Mouse (Mus musculus): ENCODE results near the gene Aoc1. TPM values are rescaled to one million over a fixed set of nuclear protein-coding genes. Genes with fewer than 3 reads are reported as not detected.
"Not testable (repeated sequence)": the region's sequence is repeated elsewhere in the genome, so short reads cannot be mapped to it uniquely, and the experiment has no call there.

Gene Aoc1
- total and polyA plus RNA-seq, 2 experiments = 0.09 to 0.17 TPM

DNA sequence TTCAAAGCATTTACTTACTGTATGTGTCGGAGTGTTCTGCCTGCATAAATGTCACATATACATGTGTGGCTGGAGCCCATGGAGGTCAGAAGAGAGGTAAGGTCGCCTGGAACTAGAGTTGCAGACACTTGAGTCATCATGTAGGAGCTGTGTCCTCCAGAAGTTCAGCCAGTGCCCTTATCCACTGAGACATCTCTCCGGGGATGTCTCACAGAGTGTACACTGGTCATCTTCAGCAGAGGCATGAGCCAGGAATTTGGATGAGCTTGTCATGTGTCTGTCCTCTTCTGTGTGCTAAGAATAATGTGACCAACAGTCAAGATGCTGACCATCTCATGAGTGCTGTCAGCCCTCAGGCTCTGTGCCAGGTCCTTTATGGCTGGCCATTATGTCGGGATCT lies 9.9 kb upstream of the Aoc1 start:
- WGBS = 83% methylated on average over 4 of the region's 4 CpGs
- Histone ChIP-seq H3K79me2 (ENCODE audit: control insufficient read depth, insufficient read depth, low read length) (no peaks in the 10 kb centered on the region), H3K9ac (ENCODE audit: low read depth, low read length) (no peak overlapping the region), H3K36me3 (ENCODE audit: control insufficient read depth, insufficient read depth, low read length) (no peaks in the 10 kb centered on the region), H3K4me1 (ENCODE audit: control insufficient read depth, insufficient read depth, low read length) (peaks cover 4% of the 10 kb centered on the region; the same call in 1 of the 2 replicates), H3K4me3 (ENCODE audit: insufficient read depth, low read depth, low read length) (no peak overlapping the region), H3K27me3 (ENCODE audit: control insufficient read depth, insufficient read depth, low read length) (no peaks in the 10 kb centered on the region), H3K27ac (replicated peaks; ENCODE audit: insufficient read depth, low read depth, low read length) (no peak overlapping the region)
- TF ChIP-seq POLR2A (IDR thresholded peaks at IDR 0.05; ENCODE audit: extremely low read depth, insufficient read depth, low read length) (no peak), CTCF (IDR thresholded peaks at IDR 0.05; ENCODE audit: low read depth, low read length) (no peak)
- DNase-seq (ENCODE audit: extremely low read depth, low read depth, low spot score) = no peak

- Histone ChIP-seq H3K4me1 (ENCODE audit: control insufficient read depth, insufficient read depth, low read length) (peaks cover 4% of the 10 kb centered on the region; the same call in 1 of the 2 replicates), H3K4me3 (ENCODE audit: insufficient read depth, low read depth, low read length) (no peak overlapping the region), H3K27me3 (ENCODE audit: control insufficient read depth, insufficient read depth, low read length) (no peaks in the 10 kb centered on the region), H3K9ac (ENCODE audit: low read depth, low read length) (no peak overlapping the region), H3K27ac (replicated peaks; ENCODE audit: insufficient read depth, low read depth, low read length) (no peak overlapping the region), H3K36me3 (ENCODE audit: control insufficient read depth, insufficient read depth, low read length) (no peaks in the 10 kb centered on the region), H3K79me2 (ENCODE audit: control insufficient read depth, insufficient read depth, low read length) (no peaks in the 10 kb centered on the region)
- TF ChIP-seq POLR2A (IDR thresholded peaks at IDR 0.05; ENCODE audit: extremely low read depth, insufficient read depth, low read length) = no peak
- TF ChIP-seq CTCF (IDR thresholded peaks at IDR 0.05; ENCODE audit: low read depth, low read length) = no peak
- DNase-seq (ENCODE audit: extremely low read depth, low read depth, low spot score) = no peak
- 81% methylated on average over 7 of the region's 7 CpGs for WGBS
Measured at GRCm38 (mm10) chr6:48863488-48863887, 9.2 kb upstream of the Aoc1 start.

DNA sequence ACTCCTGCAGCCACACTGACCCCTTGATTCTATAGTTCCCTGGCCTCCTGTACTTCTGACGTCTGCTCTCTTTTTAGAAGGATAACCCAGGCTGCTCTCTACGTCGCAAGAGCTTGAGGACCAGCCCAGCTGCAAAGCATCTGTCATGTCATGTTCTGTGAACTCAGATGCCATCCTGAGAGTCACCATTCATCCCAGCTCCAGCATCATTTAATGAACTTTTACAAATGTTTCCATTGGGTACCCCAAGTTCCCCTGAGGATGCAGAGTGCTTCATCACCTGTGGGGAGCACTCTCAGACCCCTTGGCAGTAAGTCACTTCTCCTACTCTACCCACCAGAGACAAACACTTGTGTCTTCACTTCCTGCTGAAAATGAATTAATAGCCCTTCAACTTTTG lies 8.5 kb upstream of the Aoc1 start:
- Histone ChIP-seq H3K36me3 (ENCODE audit: control insufficient read depth, insufficient read depth, low read length) (no peaks in the 10 kb centered on the region), H3K27ac (replicated peaks; ENCODE audit: insufficient read depth, low read depth, low read length) (no peak overlapping the region), H3K9ac (ENCODE audit: low read depth, low read length) (no peak overlapping the region), H3K27me3 (ENCODE audit: control insufficient read depth, insufficient read depth, low read length) (no peaks in the 10 kb centered on the region), H3K4me3 (ENCODE audit: insufficient read depth, low read depth, low read length) (no peak overlapping the region), H3K4me1 (ENCODE audit: control insufficient read depth, insufficient read depth, low read length) (peaks cover 4% of the 10 kb centered on the region; the same call in 1 of the 2 replicates), H3K79me2 (ENCODE audit: control insufficient read depth, insufficient read depth, low read length) (no peaks in the 10 kb centered on the region)
- DNase-seq (ENCODE audit: extremely low read depth, low read depth, low spot score) = no peak
- 89% methylated on average over 3 of the region's 3 CpGs for WGBS
- TF ChIP-seq CTCF (IDR thresholded peaks at IDR 0.05; ENCODE audit: low read depth, low read length) = no peak
- TF ChIP-seq POLR2A (IDR thresholded peaks at IDR 0.05; ENCODE audit: extremely low read depth, insufficient read depth, low read length) = no peak

DNA sequence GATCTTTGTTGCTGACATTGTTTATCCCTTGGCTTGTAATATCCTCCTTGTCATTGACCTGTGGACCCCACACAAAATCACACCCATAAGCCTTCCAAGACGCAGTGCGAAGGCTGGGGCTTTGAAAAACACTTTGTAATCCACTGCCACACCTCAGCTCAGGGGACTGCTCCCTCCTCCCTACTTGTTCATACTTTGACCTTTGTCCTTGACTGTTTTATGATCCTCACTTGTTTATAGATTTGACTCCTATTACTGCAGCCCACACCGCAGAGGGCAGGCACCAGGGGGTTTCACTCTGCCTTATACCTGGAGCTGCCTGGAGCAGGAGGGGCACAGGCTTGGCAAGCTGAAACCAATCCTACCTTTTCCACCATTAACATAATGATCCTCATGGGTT lies 8.0 kb upstream of the Aoc1 start:
- Histone ChIP-seq H3K27me3 (ENCODE audit: control insufficient read depth, insufficient read depth, low read length) (no peaks in the 10 kb centered on the region), H3K36me3 (ENCODE audit: control insufficient read depth, insufficient read depth, low read length) (no peaks in the 10 kb centered on the region), H3K9ac (ENCODE audit: low read depth, low read length) (no peak overlapping the region), H3K4me3 (ENCODE audit: insufficient read depth, low read depth, low read length) (no peak overlapping the region), H3K27ac (replicated peaks; ENCODE audit: insufficient read depth, low read depth, low read length) (no peak overlapping the region), H3K4me1 (ENCODE audit: control insufficient read depth, insufficient read depth, low read length) (peaks cover 4% of the 10 kb centered on the region; the same call in 1 of the 2 replicates), H3K79me2 (ENCODE audit: control insufficient read depth, insufficient read depth, low read length) (no peaks in the 10 kb centered on the region)
- 48% methylated on average over 3 of the region's 3 CpGs for WGBS
- no peak for DNase-seq (ENCODE audit: extremely low read depth, low read depth, low spot score)
- TF ChIP-seq POLR2A (IDR thresholded peaks at IDR 0.05; ENCODE audit: extremely low read depth, insufficient read depth, low read length) (no peak), CTCF (IDR thresholded peaks at IDR 0.05; ENCODE audit: low read depth, low read length) (no peak)

DNA sequence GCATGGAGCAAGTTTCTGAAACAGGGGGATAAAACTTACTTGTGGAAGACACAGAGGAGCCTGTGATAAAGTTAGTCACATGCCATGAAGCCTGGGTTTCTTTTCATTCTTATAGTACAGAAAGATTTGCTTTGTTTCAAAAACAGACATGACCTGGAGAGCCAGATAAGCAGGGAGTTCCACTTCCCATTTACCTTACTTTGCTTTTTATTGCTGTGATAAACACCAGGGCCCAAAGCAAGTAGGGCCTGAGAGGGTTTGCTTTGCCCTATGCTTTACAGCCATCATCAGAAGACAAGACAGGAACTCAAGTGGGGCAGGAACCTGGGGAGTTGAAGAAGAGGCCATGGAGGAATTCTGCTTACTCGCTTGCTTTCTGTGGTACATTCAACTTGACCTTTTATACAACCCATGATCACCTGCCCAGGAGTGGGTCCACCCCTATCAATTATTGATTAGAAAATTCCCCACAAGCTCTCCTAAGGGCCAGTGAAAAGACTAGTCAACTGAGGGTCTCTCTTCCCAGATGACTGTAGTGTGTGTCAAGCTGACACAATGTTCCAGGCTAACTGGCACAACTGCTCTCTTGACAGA lies 7.4 kb upstream of the Aoc1 start:
- H3K4me1 ChIP-seq (ENCODE audit: control insufficient read depth, insufficient read depth, low read length) = peaks cover 4% of the 10 kb centered on the region; the same call in 1 of the 2 replicates
- no peak overlapping the region for H3K9ac ChIP-seq (ENCODE audit: low read depth, low read length)
- H3K27ac ChIP-seq (replicated peaks; ENCODE audit: insufficient read depth, low read depth, low read length) = no peak overlapping the region
- no peaks in the 10 kb centered on the region for H3K27me3 ChIP-seq (ENCODE audit: control insufficient read depth, insufficient read depth, low read length)
- DNase-seq (ENCODE audit: extremely low read depth, low read depth, low spot score) = no peak
- no peak overlapping the region for H3K4me3 ChIP-seq (ENCODE audit: insufficient read depth, low read depth, low read length)
- no peaks in the 10 kb centered on the region for H3K36me3 ChIP-seq (ENCODE audit: control insufficient read depth, insufficient read depth, low read length)
- WGBS = 81% methylated on average over 1 of the region's 1 CpGs
- no peak for TF ChIP-seq POLR2A (IDR thresholded peaks at IDR 0.05; ENCODE audit: extremely low read depth, insufficient read depth, low read length)
- TF ChIP-seq CTCF (IDR thresholded peaks at IDR 0.05; ENCODE audit: low read depth, low read length) = no peak
- no peaks in the 10 kb centered on the region for H3K79me2 ChIP-seq (ENCODE audit: control insufficient read depth, insufficient read depth, low read length)

DNA sequence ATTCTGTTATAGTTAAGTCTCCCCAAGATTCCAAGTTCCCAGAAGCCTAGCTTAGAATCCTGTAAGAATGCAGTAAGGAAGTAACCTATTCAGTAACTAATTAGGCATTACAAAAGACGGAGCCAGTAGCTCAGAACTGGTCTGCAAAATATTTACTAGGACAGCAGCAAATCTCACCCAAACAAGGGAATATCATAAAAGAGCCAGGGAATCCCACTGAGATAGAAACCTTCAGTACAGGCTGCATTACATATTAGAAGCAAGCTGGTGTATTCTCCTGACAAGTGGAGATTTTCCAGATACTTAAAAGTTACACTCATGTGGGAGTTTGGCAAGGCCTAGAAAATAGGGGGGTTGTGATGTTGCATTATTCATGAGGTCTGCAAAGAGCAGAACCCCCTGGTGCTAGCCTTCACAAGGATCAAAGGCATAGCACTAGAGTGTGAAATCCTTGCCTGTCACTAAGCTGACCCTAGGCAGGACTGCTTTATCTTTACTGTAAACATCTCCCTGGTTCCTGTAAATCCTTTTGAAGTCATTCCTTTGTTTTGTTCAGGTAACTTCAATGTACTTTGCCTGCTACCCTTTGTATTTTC lies 6.2 kb upstream of the Aoc1 start:
- H3K4me1 ChIP-seq (ENCODE audit: control insufficient read depth, insufficient read depth, low read length); H3K27ac ChIP-seq (replicated peaks; ENCODE audit: insufficient read depth, low read depth, low read length); H3K4me3 ChIP-seq (ENCODE audit: insufficient read depth, low read depth, low read length); H3K36me3 ChIP-seq (ENCODE audit: control insufficient read depth, insufficient read depth, low read length); H3K79me2 ChIP-seq (ENCODE audit: control insufficient read depth, insufficient read depth, low read length); H3K27me3 ChIP-seq (ENCODE audit: control insufficient read depth, insufficient read depth, low read length); DNase-seq (ENCODE audit: extremely low read depth, low read depth, low spot score); H3K9ac ChIP-seq (ENCODE audit: low read depth, low read length): not testable (repeated sequence)
- 73% methylated on average over 1 of the region's 1 CpGs for WGBS
